Mouse (Mus musculus): ENCODE data around the gene Cth.

DNA sequence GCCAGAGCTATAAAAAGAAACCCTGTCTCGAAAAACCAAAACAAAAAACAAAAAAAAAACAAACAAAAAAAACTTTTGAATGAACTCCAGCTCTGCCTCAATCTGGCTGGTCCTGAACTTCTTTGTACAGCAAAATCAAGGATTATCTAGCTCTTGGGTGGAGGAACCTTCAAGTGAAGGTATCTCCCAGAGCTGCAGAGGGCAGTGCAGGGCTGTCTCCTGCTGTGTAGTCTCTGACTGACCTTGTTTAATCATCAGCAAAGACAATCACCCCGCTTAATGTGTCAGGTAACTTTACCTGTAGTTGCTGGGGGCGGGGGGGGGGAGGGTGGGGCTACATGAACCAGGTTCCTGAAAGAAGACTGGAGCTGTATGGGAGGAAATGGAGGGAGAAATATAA, 6.7 kb upstream of the Cth start:
- TF ChIP-seq POLR2A (IDR thresholded peaks at IDR 0.05; ENCODE audit: extremely low read depth, insufficient read depth, low read length), result no peak
- TF ChIP-seq CTCF (IDR thresholded peaks at IDR 0.05; ENCODE audit: low read depth, low read length), result peak; percentile 64

All from liver, adult 2 months (tissue).